Mouse (Mus musculus) hindbrain, embryonic 14.5 days (tissue): Measurements from ENCODE around the gene Golgb1. TPM values are rescaled to one million over a fixed set of nuclear protein-coding genes. Genes with fewer than 3 reads are reported as not detected.

Experiments
- ATAC-seq: fragments of 200-750 bp; cut with Nextera tagmentation; 2 replicates; pipeline ENCODE4 v1.8.0; 2017; ENCODE audit warnings: moderate number of reproducible peaks, mild to moderate bottlenecking, moderate TSS enrichment, moderate library complexity; ENCODE audit not compliant: low FRiP score
- DNase-seq: peaks from one replicate; pipeline ENCODE4 v3.0.0-alpha.2; 2015; ENCODE audit warnings: low spot score
- H3K27ac ChIP-seq: fragments of 300-500 bp; sonication (generic); 2 replicates; pipeline ENCODE4 v1.5.1; 2014; ENCODE audit warnings: mild to moderate bottlenecking, moderate library complexity
- H3K27me3 ChIP-seq: fragments of 300-500 bp; sonication (generic); 2 replicates; pipeline ENCODE4 v1.6.1; 2014; ENCODE audit warnings: mild to moderate bottlenecking, low read length, mixed read lengths; ENCODE audit not compliant: control insufficient read depth, insufficient read depth
- H3K36me3 ChIP-seq: fragments of 300-500 bp; sonication (generic); replicated peaks from 2 replicates; pipeline ENCODE4 v1.6.1; 2014; ENCODE audit not compliant: control insufficient read depth, insufficient read depth
- H3K4me1 ChIP-seq: fragments of 300-500 bp; sonication (generic); replicated peaks from 2 replicates; pipeline ENCODE4 v1.6.1; 2014; ENCODE audit warnings: antibody characterized with exemption, low read length, mixed read lengths; ENCODE audit not compliant: control insufficient read depth, insufficient read depth
- H3K4me2 ChIP-seq: fragments of 300-500 bp; sonication (generic); replicated peaks from 2 replicates; pipeline ENCODE4 v1.6.1; 2014; ENCODE audit warnings: mild to moderate bottlenecking, moderate library complexity
- H3K4me3 ChIP-seq: fragments of 300-500 bp; sonication (generic); replicated peaks from 2 replicates; pipeline ENCODE4 v1.5.1; 2014; ENCODE audit warnings: mild to moderate bottlenecking, low read length
- H3K9ac ChIP-seq: fragments of 300-500 bp; sonication (generic); 2 replicates; pipeline ENCODE4 v1.6.1; 2014
- H3K9me3 ChIP-seq: fragments of 300-500 bp; sonication (generic); 2 replicates; pipeline ENCODE4 v1.6.1; 2016; ENCODE audit warnings: low read length; ENCODE audit not compliant: control insufficient read depth
- WGBS: fragments of 180-500 bp; shearing (Covaris S2); extraction: QIAGEN DNeasy Blood & Tissue Kit; methylation state at CpG from one replicate; pipeline ENCODE4 v1.1.7; 2014; 5-methylcytosine and 5-hydroxymethylcytosine counted together
- polyA plus RNA-seq: library from polyadenylated mRNA; unstranded; fragments of >200 nt; fragmentation: Nextera tagmentation; extraction: Ambion mirVana; gene quantifications from 2 replicates; pipeline ENCODE4 v1.2.1, GENCODE M21; 2014

Gene Golgb1
- polyA plus RNA-seq, 1 experiment from 2014 or later, result 86.1 TPM

DNA sequence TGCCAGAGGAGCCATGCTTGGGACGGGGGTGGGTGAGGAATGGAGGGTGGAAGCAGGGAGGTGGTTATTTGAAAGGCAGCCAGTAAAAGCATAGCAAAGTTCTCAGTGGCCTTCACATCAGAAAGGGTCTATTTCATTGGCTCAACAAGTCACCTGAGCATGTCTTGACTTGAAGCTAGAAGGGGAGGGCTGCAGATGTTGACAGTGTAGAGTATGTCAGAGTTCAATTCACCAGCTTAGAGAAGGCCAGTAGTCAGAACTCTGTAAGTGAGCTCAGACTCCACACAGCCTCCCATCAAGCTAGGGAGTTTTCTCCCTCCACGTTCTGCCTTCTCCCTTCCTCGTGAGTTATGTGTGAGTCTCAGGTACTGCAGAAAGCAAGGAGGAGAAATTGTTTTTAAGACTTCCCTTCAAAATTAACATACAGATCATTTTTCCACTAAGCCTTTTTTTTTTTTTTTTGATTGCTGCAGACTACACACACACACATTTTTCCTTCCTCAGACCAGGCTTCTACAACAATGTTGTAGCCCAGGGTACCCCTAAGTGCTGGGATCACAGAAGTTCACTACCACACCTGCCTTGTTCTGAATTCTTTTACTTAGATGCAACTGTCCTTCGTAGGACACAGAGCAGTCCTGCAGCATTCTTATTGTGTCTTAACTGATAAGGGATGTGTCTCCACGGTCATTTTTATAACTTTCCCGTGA lies 59.3 kb downstream of the Golgb1 start:
- H3K4me1 ChIP-seq, result no peaks in the 10 kb centered on the region
- no peak overlapping the region for H3K9ac ChIP-seq
- H3K4me3 ChIP-seq, result no peak overlapping the region
- WGBS, result 83% methylated on average over 6 of the region's 6 CpGs
- H3K9me3 ChIP-seq, result no peaks in the 10 kb centered on the region
- no peaks in the 10 kb centered on the region for H3K27me3 ChIP-seq
- ATAC-seq, result no peak
- peaks cover 44% of the 10 kb centered on the region for H3K36me3 ChIP-seq
- no peak overlapping the region for H3K27ac ChIP-seq
- no peak for DNase-seq
- H3K4me2 ChIP-seq, result no peak overlapping the region

DNA sequence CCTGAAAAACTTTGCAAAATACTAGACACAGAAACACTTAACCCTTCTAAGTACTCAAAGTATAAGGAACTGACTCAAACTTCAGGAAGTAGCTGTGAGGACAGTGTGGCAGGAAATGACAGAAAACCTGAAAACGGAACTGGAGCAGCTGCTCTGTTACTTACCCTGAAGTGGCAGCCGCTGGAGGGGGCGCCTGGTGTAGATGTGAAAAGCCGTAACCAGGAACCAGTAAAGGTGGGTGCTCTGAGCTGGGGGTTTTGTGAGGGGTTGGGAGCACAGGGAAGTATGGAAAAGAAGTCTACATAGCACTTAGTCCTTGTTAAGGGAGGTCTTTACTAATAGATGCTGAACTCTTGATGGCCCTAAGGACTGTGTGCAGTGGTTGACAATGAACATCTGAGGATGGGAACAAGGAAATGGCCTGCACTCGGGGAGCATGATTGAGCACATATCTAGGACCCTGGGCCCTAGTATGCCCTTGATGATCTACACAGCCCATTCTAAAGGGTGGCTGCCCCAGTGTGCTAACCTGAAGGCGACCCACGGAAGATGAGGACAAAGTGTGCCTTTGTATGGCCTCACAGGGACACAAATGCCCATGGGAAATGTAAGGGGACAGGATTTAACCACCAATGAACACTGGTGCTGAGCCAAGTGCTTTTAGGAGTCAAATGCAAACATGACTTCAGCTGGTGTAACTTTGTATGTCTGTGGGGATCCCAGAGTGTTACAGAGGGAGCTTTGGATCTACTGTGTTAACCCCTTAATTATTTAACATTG lies 60.1 kb downstream of the Golgb1 start, which contains the start of gene Hcls1:
TSS of gene Hcls1 (plus strand) at position 143 of the 780 bp plus-strand sequence.
- H3K27ac ChIP-seq, result no peak within 1 kb of the TSS

DNA sequence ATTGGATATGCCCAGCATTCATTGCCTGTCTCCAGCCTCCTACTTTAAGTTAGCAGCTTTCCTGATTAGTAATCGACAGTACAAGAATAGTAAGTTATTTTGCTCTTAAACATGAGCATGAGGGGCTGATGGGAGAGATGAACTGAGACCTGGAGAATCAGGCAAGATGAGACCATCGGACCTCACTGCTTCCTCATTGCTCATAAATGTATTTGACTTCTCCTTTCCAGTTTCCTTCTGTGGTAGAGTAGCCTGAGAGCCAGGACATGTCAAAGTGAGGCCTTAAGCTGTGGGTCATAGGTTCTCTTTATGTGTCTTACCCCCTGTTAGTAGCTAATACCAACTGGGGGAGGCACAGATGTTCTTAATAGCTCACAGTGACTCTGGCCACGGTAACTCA lies 60.9 kb downstream of the Golgb1 start:
- no peak for DNase-seq
- Histone ChIP-seq H3K4me1 (no peaks in the 10 kb centered on the region), H3K36me3 (peaks cover 29% of the 10 kb centered on the region), H3K9ac (no peak overlapping the region), H3K27ac (no peak overlapping the region), H3K27me3 (no peaks in the 10 kb centered on the region), H3K4me2 (no peak overlapping the region), H3K4me3 (no peak overlapping the region), H3K9me3 (no peaks in the 10 kb centered on the region)
- no peak for ATAC-seq
- WGBS, result 80% methylated on average over 3 of the region's 3 CpGs

More for the DNA sequence above, 60.1 kb downstream of the Golgb1 start, which contains the start of gene Hcls1:
- ATAC-seq (no peak), DNase-seq (no peak)
- no peaks in the 10 kb centered on the region for H3K4me1 ChIP-seq
- H3K4me2 ChIP-seq, result no peak within 1 kb of the TSS
- 84% methylated on average over 7 of the region's 7 CpGs for WGBS
- no peaks in the 10 kb centered on the region for H3K9me3 ChIP-seq
- peaks cover 36% of the 10 kb centered on the region for H3K36me3 ChIP-seq
- no peak within 1 kb of the TSS for H3K4me3 ChIP-seq
- H3K27me3 ChIP-seq, result no peaks in the 10 kb centered on the region
- H3K9ac ChIP-seq, result no peak within 1 kb of the TSS

DNA sequence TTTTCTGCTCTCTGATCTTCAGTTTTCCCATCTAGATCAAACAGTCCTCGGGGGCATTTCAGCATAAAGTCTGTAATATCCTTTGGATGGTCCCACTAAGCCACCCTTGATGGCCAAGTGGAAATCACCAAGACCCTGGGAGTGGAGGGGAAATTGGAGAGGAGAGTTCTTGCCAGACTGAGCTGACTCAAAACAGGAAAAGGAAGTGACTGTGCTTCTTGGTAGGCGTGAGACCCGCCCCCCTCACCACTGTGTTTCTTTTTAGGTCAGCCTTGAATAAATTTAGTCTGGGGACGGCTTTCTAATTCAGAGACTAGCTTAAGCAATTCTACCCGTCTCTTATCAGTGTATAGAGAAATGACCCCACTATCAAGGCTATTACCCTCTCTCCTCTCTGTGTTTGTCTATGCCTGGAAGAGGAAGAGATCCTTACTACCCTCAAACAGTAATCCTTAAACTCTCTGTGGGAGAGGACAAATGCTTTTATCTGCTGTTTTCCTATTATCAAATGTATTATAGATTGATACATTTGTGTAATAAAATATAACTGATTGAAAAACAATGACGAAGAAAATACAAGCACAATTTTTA lies 66.3 kb downstream of the Golgb1 start:
- Histone ChIP-seq H3K4me2 (no peak overlapping the region), H3K4me3 (no peak overlapping the region), H3K9me3 (no peaks in the 10 kb centered on the region), H3K27ac (no peak overlapping the region), H3K27me3 (no peaks in the 10 kb centered on the region), H3K4me1 (0 out of 2 replicates have a peak, but pooled peaks cover 3% of the 10 kb centered on the region), H3K9ac (no peak overlapping the region), H3K36me3 (no peaks in the 10 kb centered on the region)
- ATAC-seq, result no peak
- 78% methylated on average over 6 of the region's 6 CpGs for WGBS
- no peak for DNase-seq

DNA sequence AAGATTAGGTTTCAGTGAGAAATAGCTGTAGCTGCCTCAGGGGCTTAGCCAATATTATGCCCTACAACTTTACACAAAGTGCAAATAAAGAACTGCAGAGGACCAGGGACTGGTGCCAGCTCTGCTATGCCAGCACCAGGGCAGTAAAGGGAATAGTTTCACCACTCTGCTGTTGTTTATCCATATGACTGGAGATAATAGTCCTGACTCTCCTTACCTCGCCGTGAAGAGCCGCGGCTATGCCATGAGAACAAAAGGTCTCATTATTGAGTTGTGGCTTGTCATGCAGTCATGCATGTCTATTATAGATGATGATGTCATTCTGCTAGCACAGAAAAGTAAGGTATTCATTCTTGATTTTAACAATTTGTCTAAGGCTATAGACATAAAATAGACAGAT lies 67.0 kb downstream of the Golgb1 start:
- no peak overlapping the region for H3K4me3 ChIP-seq
- 50% methylated on average over 4 of the region's 4 CpGs for WGBS
- no peak overlapping the region for H3K4me2 ChIP-seq
- H3K27me3 ChIP-seq, result no peaks in the 10 kb centered on the region
- no peaks in the 10 kb centered on the region for H3K9me3 ChIP-seq
- ATAC-seq, result no peak
- no peak overlapping the region for H3K9ac ChIP-seq
- no peaks in the 10 kb centered on the region for H3K36me3 ChIP-seq
- H3K27ac ChIP-seq, result no peak overlapping the region
- no peak for DNase-seq
- H3K4me1 ChIP-seq, result 0 out of 2 replicates have a peak, but pooled peaks cover 3% of the 10 kb centered on the region

DNA sequence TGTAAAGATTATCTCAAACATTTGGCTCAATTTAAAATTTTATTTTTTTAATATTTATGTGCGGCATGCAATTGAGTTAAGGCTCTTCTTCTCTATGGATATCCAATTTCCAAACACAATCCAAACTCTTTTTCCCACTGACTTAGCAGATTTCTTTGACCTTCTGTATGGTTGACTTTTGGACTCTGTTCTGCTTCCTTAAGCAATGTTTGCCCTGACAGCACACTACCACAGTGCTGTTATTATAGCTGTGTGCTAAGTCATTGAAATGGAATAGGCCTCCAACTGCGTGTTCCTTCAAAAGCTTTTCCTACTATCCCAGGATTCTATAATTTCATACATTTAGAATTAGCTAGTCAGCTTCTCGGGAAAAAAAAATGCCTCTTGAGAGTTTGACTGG lies 68.7 kb downstream of the Golgb1 start:
- Histone ChIP-seq H3K27ac (no peak overlapping the region), H3K9ac (no peak overlapping the region), H3K4me1 (0 out of 2 replicates have a peak, but pooled peaks cover 3% of the 10 kb centered on the region), H3K9me3 (no peaks in the 10 kb centered on the region), H3K4me3 (no peak overlapping the region), H3K4me2 (no peak overlapping the region), H3K27me3 (no peaks in the 10 kb centered on the region), H3K36me3 (no peaks in the 10 kb centered on the region)
- DNase-seq (no peak), ATAC-seq (no peak)
- WGBS, result 93% methylated on average over 3 of the region's 3 CpGs

DNA sequence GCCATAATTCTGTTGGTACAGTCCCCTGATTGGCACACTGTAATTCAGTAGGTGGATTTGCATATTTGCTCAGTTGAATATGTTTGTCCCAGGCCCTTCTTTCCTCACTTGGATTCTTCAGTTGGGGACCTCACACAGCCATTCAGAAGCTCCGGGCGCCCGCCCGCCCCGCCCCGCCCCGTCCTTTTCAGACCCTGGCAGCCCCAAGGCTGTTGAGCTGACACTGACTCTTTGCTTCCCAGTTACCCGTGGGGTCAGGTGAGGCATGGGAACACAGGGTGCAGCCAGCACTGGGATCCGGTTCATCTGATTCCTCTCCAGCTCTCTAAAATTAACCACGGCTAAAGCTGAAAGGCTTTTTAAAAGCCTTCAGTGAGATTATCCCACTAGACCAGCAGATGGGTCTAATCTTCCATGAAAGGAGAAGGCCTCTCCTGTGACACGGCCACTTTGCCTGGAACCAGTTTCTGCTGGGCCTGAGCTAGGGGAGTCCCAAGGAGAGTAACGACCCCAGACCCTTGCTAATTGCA lies 70.0 kb downstream of the Golgb1 start:
- 39% methylated on average over 12 of the region's 12 CpGs for WGBS

DNA sequence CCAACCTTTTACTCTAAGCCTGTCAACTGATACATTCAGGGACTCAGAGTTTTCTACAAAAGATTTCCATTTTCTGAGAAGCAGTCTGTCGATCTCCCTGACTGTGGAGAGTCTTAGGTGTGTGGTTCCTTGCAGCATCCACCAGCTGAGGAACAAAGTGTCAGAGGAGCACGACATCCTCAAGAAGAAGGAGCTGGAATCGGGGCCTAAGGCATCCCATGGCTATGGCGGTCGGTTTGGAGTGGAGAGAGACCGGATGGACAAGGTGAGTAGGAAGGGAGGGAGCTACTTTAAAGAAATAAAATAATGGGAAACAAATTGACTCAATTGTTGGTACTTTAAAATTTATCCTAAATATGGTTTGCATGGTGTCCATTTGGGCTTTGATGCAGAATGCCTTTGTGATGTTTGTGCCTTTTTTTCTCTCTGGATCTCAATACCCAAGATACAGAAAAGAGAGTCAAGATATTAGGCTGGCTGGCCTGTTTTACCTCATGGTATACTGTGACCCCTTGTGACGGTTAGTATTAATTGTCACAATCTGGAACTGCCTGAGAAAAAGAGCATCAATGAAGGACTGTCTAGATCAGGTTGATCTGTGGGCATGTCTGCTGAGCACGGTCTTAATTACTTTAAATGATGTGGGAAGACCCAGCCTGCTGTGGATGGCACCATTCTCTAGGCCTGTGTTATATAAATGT lies 71.7 kb downstream of the Golgb1 start:
- WGBS, result 90% methylated on average over 8 of the region's 8 CpGs
- Histone ChIP-seq H3K27ac (no peak overlapping the region), H3K4me2 (no peak overlapping the region), H3K9me3 (no peaks in the 10 kb centered on the region), H3K27me3 (no peaks in the 10 kb centered on the region), H3K36me3 (no peaks in the 10 kb centered on the region), H3K4me1 (0 out of 2 replicates have a peak, but pooled peaks cover 3% of the 10 kb centered on the region), H3K9ac (no peak overlapping the region), H3K4me3 (no peak overlapping the region)
- DNase-seq, result no peak
- no peak for ATAC-seq

More for the DNA sequence above, 70.0 kb downstream of the Golgb1 start:
- DNase-seq (no peak), ATAC-seq (peak; percentile 57; the same call in 1 of the 2 replicates)
- 0 out of 2 replicates have a peak, but pooled peaks cover 3% of the 10 kb centered on the region for H3K4me1 ChIP-seq
- H3K36me3 ChIP-seq, result no peaks in the 10 kb centered on the region
- H3K9me3 ChIP-seq, result no peaks in the 10 kb centered on the region
- H3K27me3 ChIP-seq, result no peaks in the 10 kb centered on the region
- H3K4me3 ChIP-seq, result no peak overlapping the region
- no peak overlapping the region for H3K9ac ChIP-seq
- H3K4me2 ChIP-seq, result no peak overlapping the region
- H3K27ac ChIP-seq, result no peak overlapping the region
